Mouse (Mus musculus) stomach, embryonic 14.5 days (tissue): ENCODE data around the gene Tmem132c. TPM values are rescaled to one million over a fixed set of nuclear protein-coding genes. Genes with fewer than 3 reads are reported as not detected.

Source experiments
- ATAC-seq: fragments of 200-750 bp; cut with Nextera tagmentation; 2 replicates; pipeline ENCODE4 v1.8.0; 2017; ENCODE audit warnings: low read depth, moderate TSS enrichment; ENCODE audit not compliant: insufficient number of reproducible peaks, insufficient read depth, low FRiP score
- H3K27ac ChIP-seq: fragments of 300-500 bp; sonication (generic); 2 replicates; pipeline ENCODE4 v1.5.1; 2014; ENCODE audit warnings: mild to moderate bottlenecking, low read length, moderate library complexity, mixed read lengths
- H3K27me3 ChIP-seq: fragments of 300-500 bp; sonication (generic); 2 replicates; pipeline ENCODE4 v1.6.1; 2014; ENCODE audit warnings: low read length, control low read depth, mixed read lengths; ENCODE audit not compliant: control insufficient read depth, insufficient read depth
- H3K36me3 ChIP-seq: fragments of 300-500 bp; sonication (generic); 2 replicates; pipeline ENCODE4 v1.6.1; 2014; ENCODE audit warnings: mild to moderate bottlenecking, control low read depth, low read length, moderate library complexity, mixed read lengths; ENCODE audit not compliant: control insufficient read depth, insufficient read depth
- H3K4me1 ChIP-seq: fragments of 300-500 bp; sonication (generic); 2 replicates; pipeline ENCODE4 v1.6.1; 2014; ENCODE audit warnings: low read length, control low read depth, mixed read lengths; ENCODE audit not compliant: control insufficient read depth, insufficient read depth
- H3K4me2 ChIP-seq: fragments of 300-500 bp; sonication (generic); replicated peaks from 2 replicates; pipeline ENCODE4 v1.6.1; 2014; ENCODE audit warnings: low read depth, low read length, control low read depth
- H3K4me3 ChIP-seq: fragments of 300-500 bp; sonication (generic); 2 replicates; pipeline ENCODE4 v1.5.1; 2014; ENCODE audit warnings: low read depth, low read length, control low read depth
- H3K9ac ChIP-seq: fragments of 300-500 bp; sonication (generic); replicated peaks from 2 replicates; pipeline ENCODE4 v1.6.1; 2014; ENCODE audit warnings: low read depth, mild to moderate bottlenecking, control low read depth, low read length, moderate library complexity, mixed read lengths
- H3K9me3 ChIP-seq: fragments of 300-500 bp; sonication (generic); 2 replicates; pipeline ENCODE4 v1.6.1; 2016; ENCODE audit warnings: low read depth, low read length, control low read depth; ENCODE audit not compliant: control insufficient read depth
- WGBS: fragments of 180-500 bp; shearing (Covaris S2); extraction: QIAGEN DNeasy Blood & Tissue Kit; methylation state at CpG from one replicate; pipeline ENCODE4 v1.1.7; 2014; 5-methylcytosine and 5-hydroxymethylcytosine counted together
- polyA plus RNA-seq: library from polyadenylated mRNA; unstranded; fragments of >200 nt; fragmentation: Nextera tagmentation; extraction: Ambion mirVana; gene quantifications from 2 replicates; pipeline ENCODE4 v1.2.1, GENCODE M21; 2014

The Tmem132c gene
- polyA plus RNA-seq, 1 experiment from 2014 or later, result 1.8 TPM

DNA sequence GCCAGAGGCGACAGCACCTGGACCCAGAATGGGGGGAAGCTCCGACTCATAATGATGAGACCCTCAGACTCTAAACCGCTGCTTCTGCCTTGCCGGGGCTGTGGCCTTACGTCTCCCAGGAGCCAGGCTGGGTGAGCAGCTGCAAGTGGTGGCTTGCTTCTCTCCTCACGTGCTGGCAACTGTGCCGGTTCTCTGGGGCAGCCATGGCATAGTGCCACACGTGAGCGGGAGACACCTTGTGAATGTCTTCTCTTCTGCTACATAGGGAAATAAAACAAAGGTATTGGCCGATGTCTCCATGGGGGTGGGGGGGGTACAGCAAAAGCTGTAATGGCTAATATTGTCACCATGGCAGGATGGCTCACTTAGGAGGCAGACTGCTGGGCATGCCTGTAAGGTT lies 214.5 kb downstream of the Tmem132c start:
- 91% methylated on average over 10 of the region's 10 CpGs for WGBS
- Histone ChIP-seq H3K27me3 (no peaks in the 10 kb centered on the region), H3K9me3 (no peaks in the 10 kb centered on the region), H3K27ac (no peak overlapping the region), H3K9ac (no peak overlapping the region), H3K36me3 (no peaks in the 10 kb centered on the region), H3K4me2 (no peak overlapping the region), H3K4me1 (no peaks in the 10 kb centered on the region), H3K4me3 (no peak overlapping the region)
- no peak for ATAC-seq

DNA sequence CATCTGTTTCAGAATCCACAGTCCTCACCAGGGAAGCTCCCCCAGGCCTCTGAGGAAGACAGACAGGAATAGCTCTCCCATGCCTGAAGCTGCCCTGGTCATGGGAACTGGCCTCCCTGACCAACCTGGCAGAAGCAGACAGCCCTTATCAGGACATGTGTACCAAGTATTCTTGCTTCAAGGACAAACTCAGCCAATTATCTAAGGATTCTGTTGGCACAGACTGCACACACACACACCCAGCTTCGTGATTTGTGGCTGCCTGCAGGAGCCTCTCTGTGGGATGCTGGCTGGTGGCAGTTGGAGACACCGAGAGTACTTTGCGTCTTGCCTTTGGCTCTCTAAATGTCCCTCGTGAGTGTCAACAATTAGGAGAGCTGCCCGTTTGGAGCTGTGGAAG lies 226.5 kb downstream of the Tmem132c start:
- Histone ChIP-seq H3K4me1 (no peaks in the 10 kb centered on the region), H3K9ac (no peak overlapping the region), H3K36me3 (no peaks in the 10 kb centered on the region), H3K4me2 (no peak overlapping the region), H3K27me3 (no peaks in the 10 kb centered on the region), H3K9me3 (no peaks in the 10 kb centered on the region), H3K4me3 (no peak overlapping the region), H3K27ac (no peak overlapping the region)
- ATAC-seq, result no peak
- 59% methylated on average over 5 of the region's 5 CpGs for WGBS

DNA sequence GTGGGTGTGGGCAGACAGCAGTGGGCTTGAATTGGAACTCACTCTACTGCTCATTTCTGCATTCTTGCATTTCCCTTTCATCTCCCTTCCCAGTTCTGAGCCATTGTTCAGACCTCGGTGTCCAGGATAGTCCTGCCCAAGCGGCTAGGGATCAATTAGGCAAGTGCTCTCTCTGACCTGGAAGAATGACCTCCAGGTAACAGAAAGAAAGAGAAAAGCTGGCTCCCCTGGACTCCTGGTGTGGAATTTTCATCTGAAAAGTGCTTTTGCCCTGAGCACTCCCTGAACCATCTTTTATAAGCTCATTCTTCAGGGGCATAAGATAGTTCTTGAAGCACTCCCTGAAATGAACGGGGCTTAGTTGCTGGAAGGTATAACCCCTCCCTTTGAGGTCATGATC lies 228.7 kb downstream of the Tmem132c start:
- Histone ChIP-seq H3K9me3 (no peaks in the 10 kb centered on the region), H3K4me3 (no peak overlapping the region), H3K27ac (no peak overlapping the region), H3K27me3 (no peaks in the 10 kb centered on the region), H3K9ac (no peak overlapping the region), H3K4me1 (no peaks in the 10 kb centered on the region), H3K4me2 (no peak overlapping the region), H3K36me3 (no peaks in the 10 kb centered on the region)
- WGBS, result 21% methylated on average over 3 of the region's 3 CpGs
- no peak for ATAC-seq

DNA sequence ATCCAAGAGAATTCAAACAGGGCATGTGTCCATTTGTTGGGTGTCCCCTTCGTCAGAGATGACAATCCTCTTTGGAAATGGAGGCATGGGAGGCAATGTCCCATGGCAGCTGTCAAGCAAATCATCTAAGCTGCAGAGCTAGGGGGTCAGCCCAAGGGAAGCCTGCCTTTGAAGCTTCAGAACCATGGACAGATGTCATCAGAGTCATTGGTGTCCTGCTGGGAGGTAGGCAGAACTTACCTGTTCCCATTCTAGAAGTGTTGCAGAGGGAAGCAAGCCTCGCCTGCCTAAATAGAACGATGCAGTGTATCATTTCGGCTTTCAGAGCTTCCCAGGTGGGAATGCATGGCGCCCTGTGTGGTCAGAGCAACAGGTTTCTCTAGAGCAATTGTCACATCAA lies 230.3 kb downstream of the Tmem132c start:
- ATAC-seq, result no peak
- Histone ChIP-seq H3K4me3 (no peak overlapping the region), H3K27ac (no peak overlapping the region), H3K4me1 (no peaks in the 10 kb centered on the region), H3K36me3 (no peaks in the 10 kb centered on the region), H3K9me3 (no peaks in the 10 kb centered on the region), H3K9ac (no peak overlapping the region), H3K4me2 (no peak overlapping the region), H3K27me3 (no peaks in the 10 kb centered on the region)
- 41% methylated on average over 5 of the region's 5 CpGs for WGBS

DNA sequence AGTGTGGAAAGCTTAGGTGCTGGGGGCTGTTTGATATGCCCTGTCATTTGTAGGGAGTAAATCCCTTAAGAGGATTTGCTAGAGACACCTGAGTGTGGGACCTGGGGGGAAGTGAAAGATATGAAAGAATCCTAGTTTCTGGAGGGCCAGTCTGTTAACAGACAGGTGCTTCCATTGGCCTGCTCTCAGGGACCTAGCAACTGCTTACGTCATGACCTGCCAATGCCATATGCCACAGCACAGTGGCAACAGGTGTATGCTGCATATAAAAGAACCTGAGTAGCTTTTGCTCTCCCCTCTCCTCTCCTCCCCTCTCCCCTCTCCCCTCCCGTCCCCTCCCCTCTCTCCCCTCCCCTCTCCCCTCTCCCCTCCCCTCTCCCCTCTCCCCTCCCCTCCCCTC lies 232.1 kb downstream of the Tmem132c start:
- Histone ChIP-seq H3K4me3 (no peak overlapping the region), H3K4me2 (no peak overlapping the region), H3K9me3 (no peaks in the 10 kb centered on the region), H3K4me1 (no peaks in the 10 kb centered on the region), H3K27me3 (no peaks in the 10 kb centered on the region), H3K36me3 (no peaks in the 10 kb centered on the region), H3K27ac (no peak overlapping the region), H3K9ac (no peak overlapping the region)
- 60% methylated on average over 1 of the region's 2 CpGs for WGBS
- ATAC-seq, result no peak

DNA sequence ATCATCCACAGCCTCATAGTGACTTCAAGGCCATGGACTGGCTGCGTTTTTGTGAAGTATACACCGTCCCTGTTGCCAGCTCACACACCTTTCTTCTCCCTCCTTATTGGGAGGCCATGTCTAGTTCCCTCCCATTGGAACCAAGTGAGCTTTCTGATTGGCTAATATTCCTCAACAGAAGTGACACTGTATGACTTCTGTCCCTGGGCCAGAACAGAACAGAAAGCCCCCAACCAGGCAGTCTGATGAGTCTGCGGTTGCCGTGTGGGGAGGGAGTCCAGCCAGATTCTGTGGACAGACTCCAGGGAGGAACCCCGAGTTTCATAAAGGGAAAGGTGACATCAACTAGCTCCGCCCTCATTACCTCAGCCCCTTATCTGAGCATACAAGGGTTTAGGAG lies 233.2 kb downstream of the Tmem132c start:
- H3K36me3 ChIP-seq, result no peaks in the 10 kb centered on the region
- no peak for ATAC-seq
- no peak overlapping the region for H3K4me2 ChIP-seq
- H3K4me3 ChIP-seq, result no peak overlapping the region
- H3K9me3 ChIP-seq, result no peaks in the 10 kb centered on the region
- WGBS, result 75% methylated on average over 6 of the region's 6 CpGs
- H3K27ac ChIP-seq, result no peak overlapping the region
- no peak overlapping the region for H3K9ac ChIP-seq
- H3K4me1 ChIP-seq, result no peaks in the 10 kb centered on the region
- no peaks in the 10 kb centered on the region for H3K27me3 ChIP-seq

DNA sequence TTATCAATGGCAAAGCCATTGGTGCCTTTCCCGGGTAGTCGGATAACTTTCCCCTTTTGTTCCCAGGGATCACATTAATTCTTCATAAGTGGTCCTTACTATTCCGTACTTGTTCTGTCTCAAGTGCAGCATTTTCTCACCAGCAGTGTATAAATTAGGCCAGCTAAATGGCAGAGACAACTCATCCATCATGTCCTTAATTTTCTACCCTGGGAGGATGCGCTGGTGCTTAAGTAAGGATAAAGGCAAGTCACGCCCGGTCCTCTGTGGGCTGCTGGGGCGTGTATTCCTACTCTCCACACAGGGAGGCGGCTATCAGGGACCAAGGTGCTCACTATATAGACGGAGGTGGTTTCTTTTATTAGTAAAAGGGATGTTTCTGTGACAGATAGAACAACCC lies 236.2 kb downstream of the Tmem132c start:
- Histone ChIP-seq H3K9ac (no peak overlapping the region), H3K4me1 (no peaks in the 10 kb centered on the region), H3K27me3 (no peaks in the 10 kb centered on the region), H3K36me3 (no peaks in the 10 kb centered on the region), H3K9me3 (no peaks in the 10 kb centered on the region), H3K4me2 (no peak overlapping the region), H3K27ac (no peak overlapping the region), H3K4me3 (no peak overlapping the region)
- no peak for ATAC-seq
- WGBS, result 17% methylated on average over 9 of the region's 9 CpGs

DNA sequence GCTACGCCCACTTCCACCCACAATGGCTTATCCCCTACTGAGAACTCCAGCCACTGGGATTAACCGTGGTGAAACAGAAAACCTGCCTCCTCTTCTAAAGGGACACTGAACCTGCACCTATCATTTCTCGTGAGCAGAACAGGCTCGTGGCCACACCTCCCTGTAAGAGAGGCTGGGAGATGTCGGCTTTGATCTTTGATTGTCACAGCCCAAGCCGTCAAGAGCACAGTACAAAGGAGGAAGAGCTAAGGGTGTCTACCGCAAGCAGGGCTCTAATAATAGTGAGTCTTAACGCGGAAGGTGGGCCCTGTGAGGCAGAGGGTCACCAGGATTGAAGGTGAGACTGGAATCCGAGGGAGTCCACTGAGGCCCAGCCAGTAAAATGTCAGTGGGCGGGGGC lies 236.7 kb downstream of the Tmem132c start:
- no peaks in the 10 kb centered on the region for H3K9me3 ChIP-seq
- H3K27ac ChIP-seq, result no peak overlapping the region
- no peaks in the 10 kb centered on the region for H3K27me3 ChIP-seq
- no peak overlapping the region for H3K4me3 ChIP-seq
- no peak for ATAC-seq
- WGBS, result 17% methylated on average over 11 of the region's 11 CpGs
- H3K4me2 ChIP-seq, result no peak overlapping the region
- no peaks in the 10 kb centered on the region for H3K4me1 ChIP-seq
- no peak overlapping the region for H3K9ac ChIP-seq
- no peaks in the 10 kb centered on the region for H3K36me3 ChIP-seq

DNA sequence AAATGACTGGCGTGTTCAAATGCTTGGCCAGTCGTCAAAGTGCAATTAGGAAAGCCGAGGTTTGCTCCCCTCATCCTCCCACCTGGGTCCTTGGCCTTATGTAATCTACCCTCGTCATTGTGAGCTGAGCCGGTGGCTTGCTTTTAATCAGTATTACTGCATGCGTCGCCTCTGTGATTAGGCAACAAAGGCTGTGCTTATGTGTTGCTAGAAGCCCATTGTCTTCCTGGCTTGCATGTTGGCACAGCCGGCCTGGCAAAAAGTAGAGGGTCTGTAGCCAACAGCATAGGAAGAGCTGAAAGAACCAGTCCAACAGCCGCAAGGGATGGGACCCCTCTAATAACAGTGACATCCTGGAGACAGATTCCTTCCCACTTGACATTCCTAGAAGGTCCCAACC lies 239.3 kb downstream of the Tmem132c start:
- H3K4me1 ChIP-seq, result peaks cover 10% of the 10 kb centered on the region
- no peak overlapping the region for H3K9ac ChIP-seq
- WGBS, result 78% methylated on average over 9 of the region's 9 CpGs
- H3K27me3 ChIP-seq, result no peaks in the 10 kb centered on the region
- H3K4me3 ChIP-seq, result no peak overlapping the region
- H3K36me3 ChIP-seq, result no peaks in the 10 kb centered on the region
- H3K27ac ChIP-seq, result no peak overlapping the region
- no peak for ATAC-seq
- H3K4me2 ChIP-seq, result no peak overlapping the region
- H3K9me3 ChIP-seq, result no peaks in the 10 kb centered on the region
